Mouse (Mus musculus): ENCODE results near the gene Sprtn.

- TF ChIP-seq CTCF (IDR thresholded peaks at IDR 0.05; ENCODE audit: borderline replicate concordance, control insufficient read depth, extremely low read depth, insufficient read depth, low read length, poor library complexity) (no peak), POLR2A (IDR thresholded peaks at IDR 0.05; ENCODE audit: control insufficient read depth, extremely low read depth, insufficient read depth, low read length, poor library complexity) (no peak)
Observed at GRCm38 (mm10) chr8:124892596-124892995, 5.1 kb upstream of the Sprtn start.

Data from thymus, adult 2 months (tissue).